Mouse (Mus musculus) lung, adult 2 months (tissue): Measurements from ENCODE around the gene Zfp445. TPM values are rescaled to one million over a fixed set of nuclear protein-coding genes. Genes with fewer than 3 reads are reported as not detected.
"Not testable (repeated sequence)": the region's sequence is repeated elsewhere in the genome, so short reads cannot be mapped to it uniquely, and the experiment has no call there.

ENCODE experiments used
- DNase-seq: peaks from one replicate; pipeline ENCODE4 v3.0.0; 2022
- H3K4me1 ChIP-seq: fragments of 200-500 bp; 2 replicates; pipeline ENCODE4 v1.6.1; 2011; ENCODE audit warnings: low read length; ENCODE audit not compliant: control insufficient read depth, insufficient read depth
- H3K4me3 ChIP-seq: fragments of 200-500 bp; replicated peaks from 2 replicates; pipeline ENCODE3; 2011; ENCODE audit warnings: low read depth, mild to moderate bottlenecking, control low read depth, low read length; ENCODE audit errors: extremely low read depth
- CTCF ChIP-seq: fragments of 200-500 bp; IDR thresholded peaks from 2 replicates; pipeline ENCODE4 v1.5.1; 2011; ENCODE audit warnings: mild to moderate bottlenecking, low read length, control low read depth; ENCODE audit not compliant: insufficient read depth
- POLR2A ChIP-seq: fragments of 200-500 bp; IDR thresholded peaks from 2 replicates; pipeline ENCODE4 v1.6.1; 2011; ENCODE audit warnings: low read depth, mild to moderate bottlenecking, control low read depth, low read length, borderline replicate concordance; ENCODE audit errors: extremely low read depth
- WGBS: fragments of 180-500 bp; shearing (Covaris S2); methylation state at CpG from one replicate; pipeline ENCODE4 v1.1.7; 2018; 5-methylcytosine and 5-hydroxymethylcytosine counted together
- polyA plus RNA-seq: library from polyadenylated mRNA; depleted of rRNA; stranded (reverse); fragments of >200 nt; gene quantifications from 2 replicates; pipeline ENCODE4 v1.2.3, GENCODE M21; 2012

The Zfp445 gene
- polyA plus RNA-seq, 1 experiment: 36.9 TPM

- WGBS: 43% methylated on average over 3 of the region's 3 CpGs
- Histone ChIP-seq H3K4me3 (peak overlapping the region; percentile 31), H3K4me1 (peaks cover 8% of the 10 kb centered on the region)
- DNase-seq: no peak
- TF ChIP-seq CTCF (no peak), POLR2A (no peak)
Measured at GRCm38 (mm10) chr9:122864848-122865247, 958 bp downstream of the Zfp445 start.

- TF ChIP-seq POLR2A (no peak), CTCF (no peak)
- DNase-seq: no peak
- H3K4me3 ChIP-seq: no peak overlapping the region
- WGBS: 56% methylated on average over 2 of the region's 2 CpGs
- H3K4me1 ChIP-seq: peaks cover 8% of the 10 kb centered on the region
Measured at GRCm38 (mm10) chr9:122863731-122864130, 2.1 kb downstream of the Zfp445 start.

- Histone ChIP-seq H3K4me3 (no peak overlapping the region), H3K4me1 (peaks cover 8% of the 10 kb centered on the region)
- no peak for TF ChIP-seq CTCF
- no peak for TF ChIP-seq POLR2A
- no peak for DNase-seq
Measured at GRCm38 (mm10) chr9:122860752-122861151, 5.1 kb downstream of the Zfp445 start.

GRCm38 (mm10) chr9:122856716-122857115 is 9.1 kb downstream of the Zfp445 start:
- no peak overlapping the region for H3K4me3 ChIP-seq
- WGBS: 97% methylated on average over 3 of the region's 3 CpGs
- DNase-seq: no peak
- H3K4me1 ChIP-seq: no peaks in the 10 kb centered on the region
- no peak for TF ChIP-seq CTCF
- TF ChIP-seq POLR2A: no peak

- 96% methylated on average over 4 of the region's 4 CpGs for WGBS
- TF ChIP-seq CTCF (no peak), POLR2A (no peak)
- Histone ChIP-seq H3K4me1 (no peaks in the 10 kb centered on the region), H3K4me3 (no peak overlapping the region)
- no peak for DNase-seq
Measured at GRCm38 (mm10) chr9:122855617-122856016, 10.2 kb downstream of the Zfp445 start.

- not testable (repeated sequence) for H3K4me3 ChIP-seq, H3K4me1 ChIP-seq, DNase-seq
- WGBS: 66% methylated on average over 3 of the region's 7 CpGs
Measured at GRCm38 (mm10) chr9:122855141-122855540, 10.7 kb downstream of the Zfp445 start.

- no peaks in the 10 kb centered on the region for H3K4me1 ChIP-seq
- 88% methylated on average over 7 of the region's 7 CpGs for WGBS
- TF ChIP-seq CTCF: no peak
- TF ChIP-seq POLR2A: no peak
- no peak for DNase-seq
- no peak overlapping the region for H3K4me3 ChIP-seq
Measured at GRCm38 (mm10) chr9:122854526-122854925, 11.3 kb downstream of the Zfp445 start.

- not testable (repeated sequence) for H3K4me3 ChIP-seq, DNase-seq, H3K4me1 ChIP-seq
- WGBS: 66% methylated on average over 8 of the region's 8 CpGs
Measured at GRCm38 (mm10) chr9:122847811-122848311, 17.9 kb downstream of the Zfp445 start.

GRCm38 (mm10) chr9:122846156-122846555 is 19.6 kb downstream of the Zfp445 start:
- no peak for DNase-seq
- Histone ChIP-seq H3K4me3 (no peak overlapping the region), H3K4me1 (no peaks in the 10 kb centered on the region)
- TF ChIP-seq POLR2A: no peak
- no peak for TF ChIP-seq CTCF

- 72% methylated on average over 3 of the region's 3 CpGs for WGBS
- no peak for TF ChIP-seq CTCF
- no peak for TF ChIP-seq POLR2A
- no peak for DNase-seq
- no peak overlapping the region for H3K4me3 ChIP-seq
- H3K4me1 ChIP-seq: no peaks in the 10 kb centered on the region
Measured at GRCm38 (mm10) chr9:122845621-122846020, 20.2 kb downstream of the Zfp445 start.

- 57% methylated on average over 3 of the region's 3 CpGs for WGBS
- TF ChIP-seq POLR2A (no peak), CTCF (no peak)
- peak; percentile 31 for DNase-seq
- H3K4me1 ChIP-seq: no peaks in the 10 kb centered on the region
- no peak within 1 kb of the TSS for H3K4me3 ChIP-seq
Measured at GRCm38 (mm10) chr9:122843760-122844159, 22.0 kb downstream of the Zfp445 start, which contains the start of gene Gm35549. TSS of gene Gm35549 (minus strand) at chr9:122844035.
